Mouse (Mus musculus) forebrain, embryonic 10.5 days (tissue): ENCODE measurements around the gene Gad2. TPM values are rescaled to one million over a fixed set of nuclear protein-coding genes. Genes with fewer than 3 reads are reported as not detected.

ENCODE experiments used
- microRNA-seq: library from miRNA; unstranded; fragments of <30 nt; microRNA quantifications from one replicate; pipeline ENCODE4, GENCODE M21; 2017
- polyA plus RNA-seq: library from polyadenylated mRNA; unstranded; fragments of >200 nt; fragmentation: Nextera tagmentation; extraction: Ambion mirVana; gene quantifications from 2 replicates; pipeline ENCODE4 v1.2.1, GENCODE M21; 2016

The Gad2 gene
- polyA plus RNA-seq, 1 experiment from 2014 or later, result 7.0 TPM

Small RNA genes within 50 kb of the gene (microRNA-seq; reads per million reads assigned to microRNA genes)
- gene Gm23636 (not detected), gene Mir3967 (not detected)

Other genes with a start within 250 kb of the Gad2 start
- 0.70 and 0.95 TPM in 2 replicates for gene Apbb1ip, start 151.9 kb downstream of the Gad2 start, polyA plus RNA-seq